Mouse (Mus musculus) neural tube, embryonic 10.5 days (tissue): ENCODE data around the gene H6pd.
A peak's percentile ranks its signal among the peaks of the same experiment; 100 is the strongest.

Source experiments
- DNase-seq: peaks from one replicate; pipeline ENCODE4 v3.0.0-alpha.2; 2017; ENCODE audit warnings: low spot score; ENCODE audit errors: extremely low spot score

The H6pd gene

GRCm38 (mm10) chr4:149975730-149976254, 33.0 kb downstream of the H6pd start:
- no peak for DNase-seq

GRCm38 (mm10) chr4:149975291-149975690, 33.5 kb downstream of the H6pd start:
- no peak for DNase-seq

- no peak for DNase-seq
These were observed 37.4 kb downstream of the H6pd start for GRCm38 (mm10) chr4:149971393-149971792.

- no peak for DNase-seq
These were observed 40.3 kb downstream of the H6pd start for GRCm38 (mm10) chr4:149968526-149968925.

GRCm38 (mm10) chr4:149966963-149967362, 41.9 kb downstream of the H6pd start:
- DNase-seq: no peak

- no peak for DNase-seq
These were observed 42.6 kb downstream of the H6pd start for GRCm38 (mm10) chr4:149966252-149966651.

GRCm38 (mm10) chr4:149965672-149966071, 43.2 kb downstream of the H6pd start:
- no peak for DNase-seq

GRCm38 (mm10) chr4:149965242-149965641, 43.6 kb downstream of the H6pd start:
- DNase-seq: no peak

GRCm38 (mm10) chr4:149964770-149965169, 44.1 kb downstream of the H6pd start:
- DNase-seq: no peak

GRCm38 (mm10) chr4:149964285-149964684, 44.5 kb downstream of the H6pd start:
- DNase-seq: no peak

- no peak for DNase-seq
These were observed 48.4 kb downstream of the H6pd start for GRCm38 (mm10) chr4:149960391-149960790.

- DNase-seq: no peak
These were observed 49.0 kb downstream of the H6pd start for GRCm38 (mm10) chr4:149959816-149960215.

- DNase-seq: peak; percentile 85
These were observed 50.3 kb downstream of the H6pd start for GRCm38 (mm10) chr4:149958566-149958965.

GRCm38 (mm10) chr4:149956048-149956447, 52.8 kb downstream of the H6pd start:
- no peak for DNase-seq

GRCm38 (mm10) chr4:149955631-149956030, 53.2 kb downstream of the H6pd start:
- no peak for DNase-seq

GRCm38 (mm10) chr4:149954893-149955439, 53.9 kb downstream of the H6pd start, which contains the start of gene Spsb1:
Spsb1 (minus strand) TSS chr4:149955043.
- peak; percentile 99 for DNase-seq

- DNase-seq: peak; percentile 73
These were observed 55.0 kb downstream of the H6pd start for GRCm38 (mm10) chr4:149953621-149954481.

- DNase-seq: no peak
These were observed 56.6 kb downstream of the H6pd start for GRCm38 (mm10) chr4:149952201-149952600.

- DNase-seq: no peak
These were observed 57.6 kb downstream of the H6pd start for GRCm38 (mm10) chr4:149951201-149951600.

GRCm38 (mm10) chr4:149949691-149950090, 59.1 kb downstream of the H6pd start:
- DNase-seq: no peak

GRCm38 (mm10) chr4:149948119-149948518, 60.7 kb downstream of the H6pd start:
- no peak for DNase-seq

GRCm38 (mm10) chr4:149947396-149947795, 61.4 kb downstream of the H6pd start:
- no peak for DNase-seq

GRCm38 (mm10) chr4:149945194-149945593, 63.6 kb downstream of the H6pd start:
- peak; percentile 45 for DNase-seq
